Comparison of ENCODE assay signal across 8 mouse cellular contexts in genomic region chr14:7748944-7749763, GRCm38 (mm10). TPM values are rescaled to one million over a fixed set of nuclear protein-coding genes. Genes with fewer than 3 reads are reported as not detected.
DNase-seq lines count a peak whose midpoint lies in the region; ATAC-seq and TF ChIP-seq lines count a peak whose summit lies in the region.

No protein-coding gene starts in this region.

- intact Hi-C loops in left cerebral cortex, postnatal 4 days (cut with DNase I) = no loop called here

- ATAC-seq in frontal cortex, adult (ENCODE audit: low TSS enrichment) = peak; percentile 84
- ATAC-seq in inflammation-experienced regulatory T-cells, adult 6 months = peak; percentile 87
- peak; percentile 94 for ATAC-seq in midbrain, embryonic 13.5 days

- DNase-seq in thymus, adult 2 months = peak; percentile 43
- DNase-seq in thymus, adult 18-20 months = no peak
- DNase-seq in cerebellum, adult 8-10 months = peak; percentile 22
- peak; percentile 68 for DNase-seq in left cerebral cortex, postnatal 4 days
- DNase-seq in thymus, postnatal 14 days = peak; percentile 53

- WGBS in thymus, adult 2 months = 38% methylated on average over 11 of the region's 11 CpGs
- 32% methylated on average over 11 of the region's 11 CpGs for WGBS in midbrain, embryonic 13.5 days

- no peak overlapping the region for H3K4me3 ChIP-seq in thymus, adult 2 months (ENCODE audit: control insufficient read depth, insufficient read depth, low read length)
- H3K4me3 ChIP-seq in midbrain, embryonic 13.5 days (replicated peaks) = peak overlapping the region; percentile 18; the same call in 1 of the 2 replicates

- H3K4me2 ChIP-seq in midbrain, embryonic 13.5 days (replicated peaks) = peak overlapping the region; percentile 44

- no peaks in the 10 kb centered on the region for H3K27me3 ChIP-seq in thymus, adult 2 months (ENCODE audit: control insufficient read depth, insufficient read depth, low read length)
- H3K27me3 ChIP-seq in midbrain, embryonic 13.5 days = no peaks in the 10 kb centered on the region

- H3K9ac ChIP-seq in midbrain, embryonic 13.5 days (replicated peaks) = peak overlapping the region; percentile 51; the same call in 1 of the 2 replicates

- no peak for TF ChIP-seq CTCF in thymus, adult 2 months (IDR thresholded peaks at IDR 0.05; ENCODE audit: borderline replicate concordance, control insufficient read depth, extremely low read depth, insufficient read depth, low read length, poor library complexity)

- H3K4me1 ChIP-seq in thymus, adult 2 months (replicated peaks; ENCODE audit: control insufficient read depth, insufficient read depth, low read length) = no peaks in the 10 kb centered on the region
- H3K4me1 ChIP-seq in midbrain, embryonic 13.5 days (replicated peaks) = peaks cover 4% of the 10 kb centered on the region; the same call in 1 of the 2 replicates

- no peaks in the 10 kb centered on the region for H3K9me3 ChIP-seq in midbrain, embryonic 13.5 days

- no peak overlapping the region for H3K27ac ChIP-seq in thymus, adult 2 months (ENCODE audit: control insufficient read depth, insufficient read depth, low read length)
- peak overlapping the region; percentile 74 for H3K27ac ChIP-seq in midbrain, embryonic 13.5 days

- TF ChIP-seq POLR2A in thymus, adult 2 months (IDR thresholded peaks at IDR 0.05; ENCODE audit: control insufficient read depth, extremely low read depth, insufficient read depth, low read length, poor library complexity) = no peak

- no peaks in the 10 kb centered on the region for H3K36me3 ChIP-seq in thymus, adult 2 months (ENCODE audit: control insufficient read depth, insufficient read depth, low read length)
- H3K36me3 ChIP-seq in midbrain, embryonic 13.5 days = no peaks in the 10 kb centered on the region

RNA-seq across cellular contexts. Expression of gene Gm26661, which starts 42.2 kb away (rescaled TPM):
- polyA plus RNA-seq in thymus, adult 2 months (2012; rRNA removed) = not detected in 2 replicates
- polyA plus RNA-seq in inflammation-experienced regulatory T-cells, adult 6 months (2017; shearing (Covaris generic)) = not detected
- not detected for total RNA-seq in left cerebral cortex, postnatal 4 days (2021)
- not detected in 2 replicates for polyA plus RNA-seq in midbrain, embryonic 13.5 days (2015; fragmentation: Nextera tagmentation; extraction: Ambion mirVana)

Comparison
In these comparisons a context has a peak if more than half of its experiments do, and no peak if none do; other contexts are left out.
1. DNase-seq: peak in thymus, adult 2 months (single experiment), cerebellum, adult 8-10 months (single experiment), left cerebral cortex, postnatal 4 days (single experiment) and thymus, postnatal 14 days (single experiment); none in thymus, adult 18-20 months (0 of 2).
2. Peak in every context shown above with its lines, with median percentiles within 50 percentile points of each other: ATAC-seq.